Mouse (Mus musculus) NIH3T3 (cell line): Measurements from ENCODE around the gene Pdzrn4.

Source experiments
- DNase-seq: peaks from one replicate; pipeline ENCODE4 v3.0.0-alpha.2; 2012; ENCODE audit warnings: low read depth

Pdzrn4 gene

DNA sequence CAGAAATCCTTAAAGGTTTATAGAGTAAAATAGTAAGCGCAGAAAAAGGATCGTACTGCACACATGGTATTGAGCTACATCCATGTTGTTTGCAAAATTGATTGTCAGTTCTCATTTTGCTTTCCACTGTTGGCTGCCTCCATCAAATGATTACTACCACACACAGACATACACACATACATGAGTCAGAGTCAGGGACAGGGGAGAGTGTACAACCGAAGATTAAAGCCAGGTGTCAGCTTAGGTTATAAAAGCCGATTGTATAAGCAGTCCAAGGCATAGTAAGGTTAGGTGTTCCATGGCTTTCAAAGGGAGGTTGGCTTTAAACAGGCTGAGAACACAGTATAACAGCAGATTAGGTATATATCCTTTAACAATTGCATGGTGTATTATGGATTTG lies 343.2 kb downstream of the Pdzrn4 start:
- no peak for DNase-seq

DNA sequence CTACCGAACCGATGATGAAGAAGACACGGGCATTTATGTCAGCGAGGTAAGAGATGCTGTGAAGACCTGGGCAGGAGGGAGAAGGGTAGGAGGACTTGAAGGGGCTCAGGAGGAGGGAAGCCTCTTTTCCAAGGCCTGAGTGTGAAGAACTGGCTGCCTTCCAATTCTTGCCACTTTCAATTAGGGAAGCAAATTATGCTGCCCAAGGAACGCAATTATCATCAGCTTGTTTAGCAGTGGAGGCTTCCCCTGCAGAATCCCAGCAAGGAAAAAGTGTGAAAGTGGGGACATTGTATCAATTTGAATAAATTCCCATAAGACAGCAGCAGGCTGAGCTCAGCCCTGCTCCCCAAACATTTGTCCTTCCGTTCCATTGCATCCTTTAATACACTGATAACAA lies 346.9 kb downstream of the Pdzrn4 start:
- no peak for DNase-seq

DNA sequence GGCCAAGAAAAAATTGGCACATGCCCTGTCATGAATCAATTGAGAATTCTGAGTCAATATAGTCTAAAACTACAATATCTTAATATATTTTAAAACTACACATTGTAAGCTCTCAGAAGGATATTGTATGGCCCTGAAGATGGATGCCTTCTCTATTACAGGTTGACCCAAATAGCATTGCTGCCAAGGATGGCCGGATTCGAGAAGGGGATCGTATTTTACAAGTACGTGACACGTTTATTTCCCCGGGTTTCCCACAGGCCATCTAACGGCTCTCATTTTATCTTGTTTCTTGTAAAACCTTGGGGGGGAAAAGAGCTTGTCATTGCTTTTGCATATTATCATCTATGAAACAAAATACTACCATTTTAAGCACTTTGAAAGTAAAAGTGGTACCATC lies 349.4 kb downstream of the Pdzrn4 start:
- no peak for DNase-seq

- no peak for DNase-seq
Observed at GRCm38 (mm10) chr15:92752167-92752566, 355.5 kb downstream of the Pdzrn4 start.

- no peak for DNase-seq
Observed at GRCm38 (mm10) chr15:92752578-92752977, 355.9 kb downstream of the Pdzrn4 start.

DNA sequence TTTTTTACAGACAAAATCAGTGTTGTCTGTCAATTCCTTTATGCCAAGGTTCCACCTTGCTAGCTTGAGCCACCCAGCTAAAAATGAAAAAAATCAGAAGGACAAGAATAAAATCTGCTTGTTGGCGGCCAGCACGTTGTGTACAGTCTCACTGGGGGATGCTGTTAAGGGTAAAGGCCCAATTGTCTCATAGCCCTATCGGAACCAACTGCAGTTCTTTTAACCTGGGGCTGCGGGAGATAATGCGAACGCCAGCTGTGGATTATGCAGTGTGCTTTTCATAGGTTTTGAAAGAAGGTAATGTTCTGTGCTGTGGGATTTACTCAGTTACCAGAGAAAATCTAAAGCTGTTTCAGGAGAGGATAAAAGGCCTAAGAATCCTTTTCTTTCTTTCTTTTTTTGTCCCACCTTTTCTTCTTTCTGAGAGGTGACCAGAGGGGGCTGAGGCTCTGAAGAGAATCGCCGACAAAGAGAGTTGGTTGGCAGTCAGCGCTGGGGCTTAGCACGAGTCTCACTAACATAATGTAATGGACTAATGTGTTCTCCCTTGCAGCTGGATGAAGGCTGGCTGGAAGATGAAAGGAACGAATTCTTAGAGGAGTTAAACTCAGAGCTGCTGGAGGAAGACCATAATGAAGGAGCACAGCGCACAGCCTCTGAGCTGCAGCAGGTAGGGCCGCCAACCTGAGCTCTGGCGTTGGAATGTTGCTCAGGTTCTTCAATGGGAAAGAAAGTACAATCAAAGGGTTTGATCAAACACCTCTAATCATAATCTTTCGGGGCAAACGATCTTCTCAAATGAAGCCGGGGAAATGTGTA lies 360.6 kb downstream of the Pdzrn4 start:
- no peak for DNase-seq

DNA sequence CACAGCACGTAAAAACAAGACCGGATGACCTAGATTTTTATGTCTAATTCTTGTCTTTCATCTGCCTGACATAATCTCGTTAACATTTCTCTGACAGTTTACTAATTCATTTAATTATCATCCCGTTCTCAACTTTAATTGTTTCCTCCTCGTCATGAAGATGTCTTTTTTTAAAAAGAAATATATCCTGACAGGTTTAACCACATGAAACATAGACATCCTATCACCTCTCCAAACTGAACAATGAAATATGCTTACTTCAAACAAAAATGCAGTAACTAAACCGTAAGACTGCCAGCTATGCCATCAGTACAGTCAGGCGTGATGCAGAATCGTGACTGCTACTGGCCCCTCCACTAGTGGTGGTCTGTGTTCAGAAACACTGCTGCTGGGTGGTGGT lies 362.3 kb downstream of the Pdzrn4 start:
- DNase-seq, result no peak

DNA sequence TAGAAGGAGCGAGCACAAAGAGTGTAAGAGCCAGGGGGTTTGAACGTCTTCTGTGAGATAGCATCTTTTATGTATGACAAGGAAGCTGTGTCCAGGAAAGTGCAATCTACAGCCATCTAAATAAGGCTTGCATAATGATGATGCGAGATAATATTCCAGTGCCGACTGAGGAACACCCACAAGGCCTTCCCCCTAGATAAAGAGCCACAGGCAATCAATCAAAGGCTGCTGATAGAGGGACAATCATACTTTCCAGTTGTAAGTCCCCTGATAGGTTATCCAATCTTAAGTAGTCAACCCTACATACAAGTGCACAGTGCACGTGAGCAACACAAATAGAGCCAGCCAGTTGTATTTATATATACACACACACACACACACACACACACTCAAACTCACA lies 366.6 kb downstream of the Pdzrn4 start:
- no peak for DNase-seq

DNA sequence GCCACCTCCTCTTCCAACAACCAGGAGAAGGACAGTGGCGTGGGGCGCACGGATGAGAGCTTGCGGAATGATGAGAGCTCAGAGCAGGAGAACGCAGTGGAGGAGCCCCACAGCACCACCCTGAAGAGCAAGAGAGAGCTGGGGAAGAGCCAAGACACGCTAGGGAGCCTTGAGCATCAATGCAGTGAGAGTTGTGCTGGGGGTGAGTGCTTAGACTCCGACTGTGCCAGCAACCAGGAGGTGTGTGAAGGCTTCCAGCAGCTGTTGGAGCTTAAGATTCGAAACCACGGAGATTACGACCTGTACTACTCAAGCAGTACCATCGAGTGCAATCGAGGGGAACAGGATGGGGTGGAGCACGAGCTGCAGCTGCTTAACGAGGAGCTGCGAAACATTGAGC lies 372.9 kb downstream of the Pdzrn4 start:
- no peak for DNase-seq

DNA sequence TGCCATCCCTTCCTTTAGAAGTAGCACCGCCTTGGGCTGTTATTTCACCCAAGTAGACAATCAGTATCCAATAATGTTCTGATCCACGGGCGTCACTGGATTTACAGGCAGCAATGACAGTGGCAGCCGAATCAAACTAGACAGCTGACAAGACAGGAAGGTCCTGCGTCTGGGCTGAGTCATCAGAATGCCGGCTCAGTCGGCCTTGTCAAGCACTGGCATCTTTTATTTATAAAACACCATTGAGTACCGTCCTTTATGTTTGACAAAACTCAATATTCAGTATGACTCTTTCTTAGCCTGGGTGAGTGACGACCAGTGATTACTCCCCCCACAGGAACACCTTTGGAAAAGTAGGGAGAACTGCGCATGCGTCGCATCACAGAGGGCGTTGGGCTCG lies 391.4 kb downstream of the Pdzrn4 start:
- no peak for DNase-seq

- no peak for DNase-seq
Observed at GRCm38 (mm10) chr15:92794275-92794674, 397.6 kb downstream of the Pdzrn4 start.

- no peak for DNase-seq
Observed at GRCm38 (mm10) chr15:92805934-92806333, 409.3 kb downstream of the Pdzrn4 start.

DNA sequence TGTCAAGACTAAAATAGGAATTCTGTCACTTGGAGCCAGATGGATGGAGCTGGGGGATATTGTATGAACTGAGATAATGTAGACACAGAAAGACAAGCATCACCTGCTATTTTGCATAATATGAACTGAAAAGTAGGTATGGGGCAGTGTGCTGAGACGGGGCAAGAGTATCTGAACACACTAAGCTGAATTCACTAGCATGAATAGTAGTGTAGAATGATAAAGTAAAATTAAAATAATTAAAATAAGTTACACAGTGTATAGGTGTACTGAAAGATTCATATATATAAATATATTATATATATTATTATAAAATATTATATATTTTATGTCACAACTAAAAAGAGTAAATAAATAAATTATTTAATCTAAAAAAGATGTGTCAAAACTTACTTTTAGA lies 409.7 kb downstream of the Pdzrn4 start:
- no peak for DNase-seq
